Mouse (Mus musculus): ENCODE data around the gene Mettl18. TPM values are rescaled to one million over a fixed set of nuclear protein-coding genes. Genes with fewer than 3 reads are reported as not detected.

The Mettl18 gene
- polyA plus RNA-seq, 1 experiment = 3.0 TPM

- no peak for TF ChIP-seq MYOG (IDR thresholded peaks at IDR 0.05; ENCODE audit: control insufficient read depth, extremely low read depth, insufficient read length)
- no peak for TF ChIP-seq MYOD1 (IDR thresholded peaks at IDR 0.05; ENCODE audit: control insufficient read depth, insufficient read length, low read depth)
- no peak for TF ChIP-seq CTCF (IDR thresholded peaks at IDR 0.05; ENCODE audit: control insufficient read depth, insufficient read depth, insufficient read length)
- no peak for TF ChIP-seq MAX (IDR thresholded peaks at IDR 0.05)
- TF ChIP-seq USF1 (IDR thresholded peaks at IDR 0.05; ENCODE audit: low read depth) = no peak
- TF ChIP-seq CEBPB (IDR thresholded peaks at IDR 0.05; ENCODE audit: low read depth) = no peak
- no peak for TF ChIP-seq FOSL1 (IDR thresholded peaks at IDR 0.05; ENCODE audit: insufficient read depth, low read length, poor library complexity, severe bottlenecking)
- Histone ChIP-seq H3K27me3 (ENCODE audit: control insufficient read depth, insufficient read depth, insufficient read length) (no peaks in the 10 kb centered on the region), H3ac (ENCODE audit: control insufficient read depth, insufficient read length, low read depth) (no peak overlapping the region), H3K79me3 (ENCODE audit: low read depth) (no peaks in the 10 kb centered on the region), H3K4me3 (ENCODE audit: insufficient read depth, poor library complexity, severe bottlenecking) (no peak overlapping the region), H3K79me2 (ENCODE audit: control insufficient read depth, insufficient read depth) (no peaks in the 10 kb centered on the region), H3K36me3 (ENCODE audit: control insufficient read depth, insufficient read depth) (no peaks in the 10 kb centered on the region)
Measured at GRCm38 (mm10) chr1:164025685-164026084, 31.0 kb downstream of the Mettl18 start.

- Histone ChIP-seq H3ac (ENCODE audit: control insufficient read depth, insufficient read length, low read depth) (no peak overlapping the region), H3K4me3 (ENCODE audit: insufficient read depth, poor library complexity, severe bottlenecking) (no peak overlapping the region), H3K79me2 (ENCODE audit: control insufficient read depth, insufficient read depth) (no peaks in the 10 kb centered on the region), H3K27me3 (ENCODE audit: control insufficient read depth, insufficient read depth, insufficient read length) (peaks cover 3% of the 10 kb centered on the region), H3K36me3 (ENCODE audit: control insufficient read depth, insufficient read depth) (no peaks in the 10 kb centered on the region), H3K79me3 (ENCODE audit: low read depth) (no peaks in the 10 kb centered on the region)
- TF ChIP-seq FOSL1 (IDR thresholded peaks at IDR 0.05; ENCODE audit: insufficient read depth, low read length, poor library complexity, severe bottlenecking) (no peak), USF1 (IDR thresholded peaks at IDR 0.05; ENCODE audit: low read depth) (no peak), MYOG (IDR thresholded peaks at IDR 0.05; ENCODE audit: control insufficient read depth, extremely low read depth, insufficient read length) (no peak), MAX (IDR thresholded peaks at IDR 0.05) (no peak), MYOD1 (IDR thresholded peaks at IDR 0.05; ENCODE audit: control insufficient read depth, insufficient read length, low read depth) (no peak), CEBPB (IDR thresholded peaks at IDR 0.05; ENCODE audit: low read depth) (no peak), CTCF (IDR thresholded peaks at IDR 0.05; ENCODE audit: control insufficient read depth, insufficient read depth, insufficient read length) (no peak)
Measured at GRCm38 (mm10) chr1:164027416-164027815, 32.7 kb downstream of the Mettl18 start.

GRCm38 (mm10) chr1:164040385-164041135 lies 45.9 kb downstream of the Mettl18 start:
- H3K79me3 ChIP-seq (ENCODE audit: low read depth) = no peaks in the 10 kb centered on the region
- no peak overlapping the region for H3ac ChIP-seq (ENCODE audit: control insufficient read depth, insufficient read length, low read depth)
- no peak for TF ChIP-seq MYOD1 (IDR thresholded peaks at IDR 0.05; ENCODE audit: control insufficient read depth, insufficient read length, low read depth)
- TF ChIP-seq FOSL1 (IDR thresholded peaks at IDR 0.05; ENCODE audit: insufficient read depth, low read length, poor library complexity, severe bottlenecking) = no peak
- no peak for TF ChIP-seq MAX (IDR thresholded peaks at IDR 0.05)
- no peak for TF ChIP-seq CTCF (IDR thresholded peaks at IDR 0.05; ENCODE audit: control insufficient read depth, insufficient read depth, insufficient read length)
- no peak for TF ChIP-seq USF1 (IDR thresholded peaks at IDR 0.05; ENCODE audit: low read depth)
- no peak for TF ChIP-seq CEBPB (IDR thresholded peaks at IDR 0.05; ENCODE audit: low read depth)
- no peak for TF ChIP-seq MYOG (IDR thresholded peaks at IDR 0.05; ENCODE audit: control insufficient read depth, extremely low read depth, insufficient read length)
- H3K36me3 ChIP-seq (ENCODE audit: control insufficient read depth, insufficient read depth) = no peaks in the 10 kb centered on the region
- H3K4me3 ChIP-seq (ENCODE audit: insufficient read depth, poor library complexity, severe bottlenecking) = no peak overlapping the region
- H3K27me3 ChIP-seq (ENCODE audit: control insufficient read depth, insufficient read depth, insufficient read length) = no peaks in the 10 kb centered on the region
- no peaks in the 10 kb centered on the region for H3K79me2 ChIP-seq (ENCODE audit: control insufficient read depth, insufficient read depth)

GRCm38 (mm10) chr1:164043549-164043948 lies 48.9 kb downstream of the Mettl18 start:
- H3K27me3 ChIP-seq (ENCODE audit: control insufficient read depth, insufficient read depth, insufficient read length) = no peaks in the 10 kb centered on the region
- H3K79me3 ChIP-seq (ENCODE audit: low read depth) = no peaks in the 10 kb centered on the region
- no peak overlapping the region for H3ac ChIP-seq (ENCODE audit: control insufficient read depth, insufficient read length, low read depth)
- TF ChIP-seq CTCF (IDR thresholded peaks at IDR 0.05; ENCODE audit: control insufficient read depth, insufficient read depth, insufficient read length) (no peak), MAX (IDR thresholded peaks at IDR 0.05) (no peak), USF1 (IDR thresholded peaks at IDR 0.05; ENCODE audit: low read depth) (no peak), CEBPB (IDR thresholded peaks at IDR 0.05; ENCODE audit: low read depth) (no peak), MYOD1 (IDR thresholded peaks at IDR 0.05; ENCODE audit: control insufficient read depth, insufficient read length, low read depth) (no peak), FOSL1 (IDR thresholded peaks at IDR 0.05; ENCODE audit: insufficient read depth, low read length, poor library complexity, severe bottlenecking) (no peak), MYOG (IDR thresholded peaks at IDR 0.05; ENCODE audit: control insufficient read depth, extremely low read depth, insufficient read length) (no peak)
- H3K36me3 ChIP-seq (ENCODE audit: control insufficient read depth, insufficient read depth) = no peaks in the 10 kb centered on the region
- H3K79me2 ChIP-seq (ENCODE audit: control insufficient read depth, insufficient read depth) = no peaks in the 10 kb centered on the region
- H3K4me3 ChIP-seq (ENCODE audit: insufficient read depth, poor library complexity, severe bottlenecking) = no peak overlapping the region

Other genes starting within 250 kb of the Mettl18 start
- 9.5 TPM for gene Kifap3, start 215.3 kb upstream of the Mettl18 start, polyA plus RNA-seq (2012; fragmentation: generic; extraction: Trizol)
- 4.4 TPM for gene Scyl3, start 65.8 kb upstream of the Mettl18 start, polyA plus RNA-seq (2012; fragmentation: generic; extraction: Trizol)
- 10.4 TPM for gene BC055324, start 93 bp upstream of the Mettl18 start, polyA plus RNA-seq (2012; fragmentation: generic; extraction: Trizol)
- 0.19 TPM for gene Sele, start 53.3 kb downstream of the Mettl18 start, polyA plus RNA-seq (2012; fragmentation: generic; extraction: Trizol)
- gene Sell, start 67.1 kb downstream of the Mettl18 start, polyA plus RNA-seq (2012; fragmentation: generic; extraction: Trizol) = 0.02 TPM
- gene Selp, start 120.4 kb downstream of the Mettl18 start, polyA plus RNA-seq (2012; fragmentation: generic; extraction: Trizol) = 24.1 TPM
- gene F5, start 156.9 kb downstream of the Mettl18 start, polyA plus RNA-seq (2012; fragmentation: generic; extraction: Trizol) = 0.01 TPM